Mouse (Mus musculus) olfactory bulb, adult 2 months (tissue): ENCODE results near the gene Znrf1.

Source experiments
- CTCF ChIP-seq: fragments of 200-500 bp; IDR thresholded peaks from 2 replicates; pipeline ENCODE4 v1.5.1; 2012; ENCODE audit warnings: low read depth, mild to moderate bottlenecking, low read length, moderate library complexity; ENCODE audit not compliant: insufficient read depth
- POLR2A ChIP-seq: fragments of 200-500 bp; IDR thresholded peaks from 2 replicates; pipeline ENCODE4 v1.6.1; 2012; ENCODE audit warnings: mild to moderate bottlenecking, low read depth, low read length, moderate library complexity; ENCODE audit not compliant: insufficient read depth

- TF ChIP-seq CTCF (no peak), POLR2A (no peak)
Measured at GRCm38 (mm10) chr8:111510401-111510800, 25.5 kb upstream of the Znrf1 start.
